Mouse (Mus musculus): ENCODE measurements at regions not wholly inside any gene's neighbourhood (a gene's known extent, or its start where the extent isn't known, plus 50 kb on each side); places are given as distances from the start of the nearest gene placed in this dataset.

DNA sequence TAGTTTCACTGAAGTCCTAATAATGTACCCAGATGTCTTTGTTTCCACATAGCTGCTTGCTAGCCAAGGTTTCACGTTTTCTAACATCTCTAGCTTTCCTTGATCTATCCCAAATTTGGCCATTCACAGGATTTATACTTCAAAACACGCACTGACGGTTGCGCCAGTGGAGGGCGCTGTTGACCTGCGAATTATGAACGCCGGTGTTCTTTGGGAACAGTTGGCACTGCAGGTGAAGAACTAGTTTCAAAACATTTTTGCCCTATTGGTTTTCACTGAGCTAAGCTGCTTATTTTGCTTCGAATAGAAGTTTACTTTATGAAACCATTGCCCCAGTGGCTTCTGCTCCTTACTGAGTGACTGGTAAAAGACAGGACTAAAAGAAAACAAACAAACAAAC lies 76.7 kb upstream of the Slitrk3 start:
- peak; percentile 68 to 72 for DNase-seq (ENCODE audit: low spot score in 2 of 2)

DNA sequence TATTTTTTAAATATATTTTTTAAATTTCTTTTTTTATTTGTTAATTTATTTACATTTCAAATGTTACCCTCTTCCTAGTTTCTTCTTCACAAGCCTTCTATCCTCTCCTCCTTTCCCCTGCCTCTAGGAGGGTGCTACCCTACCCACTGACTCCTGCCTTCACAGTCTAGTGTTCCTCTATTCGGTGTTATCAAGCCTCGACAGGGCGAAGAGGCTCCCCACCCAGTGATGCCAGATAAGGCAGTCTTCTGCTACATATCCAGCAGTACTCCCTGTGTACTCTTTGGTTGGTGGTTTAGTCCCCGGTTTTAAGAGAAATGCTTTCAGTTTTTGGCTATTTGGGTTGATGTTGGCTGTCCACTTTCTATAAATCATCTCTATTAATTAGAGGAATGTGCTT lies 67.5 kb upstream of the Slitrk3 start:
- no peak for DNase-seq (ENCODE audit: low spot score in 2 of 2)

DNA sequence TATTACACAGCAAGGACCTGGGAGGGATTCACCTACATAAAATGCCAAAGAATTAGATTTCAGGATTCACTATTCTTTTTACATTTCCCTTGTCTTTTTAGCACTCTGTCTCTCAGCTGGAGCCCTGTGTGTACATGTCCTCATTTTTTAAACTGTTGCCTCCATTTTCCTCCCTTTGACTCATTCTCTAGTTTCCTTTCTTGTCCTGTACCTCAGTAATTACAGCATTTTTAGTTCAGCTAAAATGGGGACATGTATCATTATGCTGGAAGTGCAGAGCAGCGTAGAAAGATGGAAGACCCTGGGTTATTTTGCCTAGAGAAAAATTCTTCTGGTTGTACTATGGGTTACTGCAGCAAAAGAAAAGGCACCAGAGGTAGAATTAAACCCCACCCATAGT lies 51.5 kb upstream of the Slitrk3 start:
- DNase-seq (ENCODE audit: low spot score in 2 of 2) = no peak
